Mouse (Mus musculus): Measurements from ENCODE around the gene Gpr87. TPM values are rescaled to one million over a fixed set of nuclear protein-coding genes. Genes with fewer than 3 reads are reported as not detected.

Gene Gpr87
- polyA plus RNA-seq, 1 experiment = not detected

DNA sequence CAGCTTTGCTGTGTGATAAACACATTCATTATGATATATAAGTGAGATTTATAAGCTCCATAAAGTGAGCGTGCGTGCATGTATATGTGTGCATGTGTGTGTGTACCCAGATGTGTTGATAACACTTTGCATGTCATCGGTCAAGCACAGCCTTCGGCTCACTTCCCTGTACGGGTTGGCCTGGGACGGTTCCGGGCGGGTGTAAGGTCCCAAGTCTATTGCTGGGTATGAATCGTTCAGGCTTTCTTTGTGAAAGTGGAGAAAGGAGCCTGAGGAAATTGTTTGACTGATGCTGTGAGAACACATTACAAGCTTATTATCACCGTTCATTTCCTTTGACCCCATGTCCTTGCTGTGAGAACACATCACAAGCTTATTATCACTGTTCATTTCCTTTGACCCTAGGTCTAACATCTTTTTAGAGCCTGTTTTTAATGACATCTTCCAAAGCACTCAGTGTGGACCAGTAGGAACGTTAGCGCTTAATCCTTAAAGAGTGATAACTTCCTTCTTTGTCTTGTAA lies 55.9 kb downstream of the Gpr87 start:
- Histone ChIP-seq H3K9me3 (ENCODE audit: control insufficient read depth, low read length) (no peaks in the 10 kb centered on the region), H3K36me3 (ENCODE audit: control insufficient read depth) (no peaks in the 10 kb centered on the region), H3K4me3 (replicated peaks) (no peak overlapping the region), H3K27me3 (ENCODE audit: control insufficient read depth) (no peaks in the 10 kb centered on the region), H3K4me1 (ENCODE audit: control insufficient read depth) (no peaks in the 10 kb centered on the region)
- TF ChIP-seq GATA1 (IDR thresholded peaks at IDR 0.05; ENCODE audit: low read length) (no peak), TAL1 (IDR thresholded peaks at IDR 0.05; ENCODE audit: low read length) (no peak)

DNA sequence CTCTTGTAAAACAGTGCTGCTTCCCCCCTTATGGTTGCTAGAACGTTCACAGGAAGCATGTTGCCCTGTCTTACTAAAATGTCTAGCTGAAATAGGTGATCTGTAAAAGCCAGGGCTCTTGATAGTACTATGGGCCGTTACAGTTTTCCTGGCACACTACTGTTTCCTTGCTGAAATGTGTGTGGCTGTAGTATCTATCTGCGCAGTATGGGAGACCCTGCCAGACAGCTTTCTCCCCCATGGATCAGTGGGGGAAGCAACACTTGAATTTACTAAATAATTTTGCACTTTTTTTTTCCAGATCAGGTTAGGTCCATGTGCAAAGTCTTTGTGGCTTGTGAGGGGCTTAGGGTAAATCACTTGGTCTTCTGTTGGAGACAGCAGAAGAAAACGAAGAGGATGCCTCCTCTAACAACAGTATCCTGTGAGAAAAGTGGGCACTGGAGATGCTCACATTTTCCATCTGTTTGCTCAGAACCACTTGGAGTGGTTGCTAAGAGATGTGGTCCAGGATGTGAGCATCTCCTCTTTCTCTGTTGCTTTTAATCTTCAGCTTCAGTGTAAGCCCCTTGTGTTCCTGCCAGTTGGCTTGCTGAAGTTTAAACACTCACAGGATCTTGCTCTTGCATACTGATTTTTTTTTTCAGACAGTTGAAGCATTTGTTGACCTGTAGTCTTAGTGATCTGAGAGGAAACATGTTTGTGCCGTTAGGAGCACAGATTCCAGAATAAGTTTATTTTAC lies 58.8 kb downstream of the Gpr87 start:
- no peak overlapping the region for H3K4me3 ChIP-seq (replicated peaks)
- no peaks in the 10 kb centered on the region for H3K27me3 ChIP-seq (ENCODE audit: control insufficient read depth)
- H3K4me1 ChIP-seq (ENCODE audit: control insufficient read depth) = peaks cover 6% of the 10 kb centered on the region
- TF ChIP-seq GATA1 (IDR thresholded peaks at IDR 0.05; ENCODE audit: low read length) = no peak
- no peak for TF ChIP-seq TAL1 (IDR thresholded peaks at IDR 0.05; ENCODE audit: low read length)
- H3K36me3 ChIP-seq (ENCODE audit: control insufficient read depth) = no peaks in the 10 kb centered on the region
- no peaks in the 10 kb centered on the region for H3K9me3 ChIP-seq (ENCODE audit: control insufficient read depth, low read length)

DNA sequence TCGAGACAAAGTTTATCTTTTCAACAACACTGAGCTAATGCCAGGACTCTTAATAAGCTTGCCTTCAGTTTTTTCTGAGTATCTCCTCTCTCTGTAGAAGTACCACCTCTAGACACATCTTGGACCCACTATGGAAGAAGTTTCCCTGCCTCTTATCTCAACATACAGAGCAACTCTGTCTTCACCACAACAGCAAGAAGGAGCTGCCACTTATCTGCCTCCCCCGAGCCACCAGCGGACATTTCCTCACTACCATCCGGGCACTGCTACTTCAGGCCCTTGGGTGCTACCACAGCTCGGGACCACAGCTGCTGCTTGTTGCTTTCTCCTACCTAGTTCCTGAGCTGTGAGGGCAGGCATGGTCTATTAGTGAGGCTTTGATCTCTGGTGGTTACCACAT lies 61.7 kb downstream of the Gpr87 start:
- no peak for TF ChIP-seq TAL1 (IDR thresholded peaks at IDR 0.05; ENCODE audit: low read length)
- no peak for TF ChIP-seq GATA1 (IDR thresholded peaks at IDR 0.05; ENCODE audit: low read length)
- Histone ChIP-seq H3K4me1 (ENCODE audit: control insufficient read depth) (peaks cover 6% of the 10 kb centered on the region), H3K36me3 (ENCODE audit: control insufficient read depth) (no peaks in the 10 kb centered on the region)

GRCm38 (mm10) chr3:59131966-59132365 lies 62.9 kb downstream of the Gpr87 start:
- Histone ChIP-seq H3K4me1 (ENCODE audit: control insufficient read depth) (peaks cover 6% of the 10 kb centered on the region), H3K4me3 (replicated peaks) (no peak overlapping the region), H3K27me3 (ENCODE audit: control insufficient read depth) (no peaks in the 10 kb centered on the region), H3K36me3 (ENCODE audit: control insufficient read depth) (no peaks in the 10 kb centered on the region), H3K9me3 (ENCODE audit: control insufficient read depth, low read length) (no peaks in the 10 kb centered on the region)
- TF ChIP-seq GATA1 (IDR thresholded peaks at IDR 0.05; ENCODE audit: low read length) (no peak), TAL1 (IDR thresholded peaks at IDR 0.05; ENCODE audit: low read length) (no peak)

More for the DNA sequence above, 61.7 kb downstream of the Gpr87 start:
- no peaks in the 10 kb centered on the region for H3K27me3 ChIP-seq (ENCODE audit: control insufficient read depth)
- no peak overlapping the region for H3K4me3 ChIP-seq (replicated peaks)
- no peaks in the 10 kb centered on the region for H3K9me3 ChIP-seq (ENCODE audit: control insufficient read depth, low read length)

- Histone ChIP-seq H3K4me3 (replicated peaks) (no peak overlapping the region), H3K9me3 (ENCODE audit: control insufficient read depth, low read length) (no peaks in the 10 kb centered on the region), H3K4me1 (ENCODE audit: control insufficient read depth) (peaks cover 6% of the 10 kb centered on the region), H3K36me3 (ENCODE audit: control insufficient read depth) (no peaks in the 10 kb centered on the region), H3K27me3 (ENCODE audit: control insufficient read depth) (no peaks in the 10 kb centered on the region)
- no peak for TF ChIP-seq TAL1 (IDR thresholded peaks at IDR 0.05; ENCODE audit: low read length)
- no peak for TF ChIP-seq GATA1 (IDR thresholded peaks at IDR 0.05; ENCODE audit: low read length)
Measured at GRCm38 (mm10) chr3:59131081-59131480, 63.8 kb downstream of the Gpr87 start.

DNA sequence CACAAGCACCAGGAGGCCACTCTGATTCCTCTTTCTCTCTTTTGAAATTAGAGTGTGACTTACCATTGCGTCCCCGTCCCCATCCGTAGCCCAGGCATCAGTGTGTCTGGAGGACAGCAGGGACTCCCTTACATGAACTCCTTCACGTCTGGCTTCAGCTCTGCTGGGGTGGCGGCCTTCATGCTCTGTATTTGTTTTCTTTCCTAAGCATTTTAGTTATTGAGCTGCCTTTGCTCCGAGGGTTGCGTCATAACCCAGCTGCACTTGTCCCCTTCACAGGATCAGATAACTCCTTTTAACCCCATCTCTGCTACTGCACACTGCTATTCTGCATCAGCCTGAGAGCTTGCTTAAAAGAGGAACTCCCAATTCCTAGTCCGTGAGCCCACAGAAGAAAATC lies 64.5 kb downstream of the Gpr87 start:
- no peak for TF ChIP-seq GATA1 (IDR thresholded peaks at IDR 0.05; ENCODE audit: low read length)
- TF ChIP-seq TAL1 (IDR thresholded peaks at IDR 0.05; ENCODE audit: low read length) = no peak
- Histone ChIP-seq H3K27me3 (ENCODE audit: control insufficient read depth) (no peaks in the 10 kb centered on the region), H3K36me3 (ENCODE audit: control insufficient read depth) (no peaks in the 10 kb centered on the region), H3K9me3 (ENCODE audit: control insufficient read depth, low read length) (no peaks in the 10 kb centered on the region), H3K4me1 (ENCODE audit: control insufficient read depth) (peaks cover 6% of the 10 kb centered on the region), H3K4me3 (replicated peaks) (peak overlapping the region; percentile 24)

DNA sequence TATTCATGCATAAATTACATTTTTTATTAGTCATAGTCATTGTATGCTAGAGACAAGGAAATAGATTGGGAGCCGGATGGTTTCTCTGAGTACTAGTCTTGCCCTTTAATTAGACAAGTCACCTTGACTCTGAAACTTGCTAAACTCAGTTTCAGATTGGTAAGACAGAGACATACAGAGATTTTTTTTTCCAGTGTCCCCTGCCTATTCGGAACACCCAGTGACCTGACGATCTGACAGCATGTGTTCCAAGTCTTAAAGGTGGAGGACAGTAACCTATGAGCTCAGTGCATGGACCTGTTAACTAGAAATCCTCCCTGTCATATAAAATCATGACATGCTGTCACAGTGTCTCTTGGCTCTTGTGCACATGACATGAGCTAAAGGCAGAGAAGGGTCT lies 65.4 kb downstream of the Gpr87 start:
- no peaks in the 10 kb centered on the region for H3K9me3 ChIP-seq (ENCODE audit: control insufficient read depth, low read length)
- no peaks in the 10 kb centered on the region for H3K36me3 ChIP-seq (ENCODE audit: control insufficient read depth)
- H3K4me1 ChIP-seq (ENCODE audit: control insufficient read depth) = peaks cover 9% of the 10 kb centered on the region
- H3K27me3 ChIP-seq (ENCODE audit: control insufficient read depth) = no peaks in the 10 kb centered on the region
- H3K4me3 ChIP-seq (replicated peaks) = no peak overlapping the region
- no peak for TF ChIP-seq TAL1 (IDR thresholded peaks at IDR 0.05; ENCODE audit: low read length)
- no peak for TF ChIP-seq GATA1 (IDR thresholded peaks at IDR 0.05; ENCODE audit: low read length)

Other genes starting within 250 kb of the Gpr87 start
- 0.02 TPM in 1 of 2 replicates, not detected in the other for gene Med12l, start 189.3 kb downstream of the Gpr87 start, polyA plus RNA-seq (2012)
- not detected in 2 replicates for gene Gpr171, start 93.3 kb downstream of the Gpr87 start, polyA plus RNA-seq (2012)
- not detected in 2 replicates for gene P2ry14, start 41.5 kb downstream of the Gpr87 start, polyA plus RNA-seq (2012)
- 0.01 TPM in 1 of 2 replicates, not detected in the other for gene P2ry13, start 15.8 kb upstream of the Gpr87 start, polyA plus RNA-seq (2012)
- gene P2ry12, start 67.8 kb upstream of the Gpr87 start, polyA plus RNA-seq (2012) = not detected in 2 replicates
- 0.01 TPM in 1 of 2 replicates, not detected in the other for gene Igsf10, start 149.3 kb upstream of the Gpr87 start, polyA plus RNA-seq (2012)

Measured in erythroblast, embryonic 14.5 days (primary cell).